Mouse (Mus musculus) right cerebral cortex, postnatal 36 days (tissue): ENCODE results near the gene Cnksr1.

Experiments
- DNase-seq, 2 experiments: peaks; one replicate each; pipeline ENCODE4 v3.0.0; 2022; ENCODE audit warnings: low spot score in 2 of 2, mixed read lengths in 1 of 2

The Cnksr1 gene

GRCm38 (mm10) chr4:134203340-134203896 is 34.8 kb downstream of the Cnksr1 start:
- DNase-seq, result no peak

GRCm38 (mm10) chr4:134202904-134203303 is 35.3 kb downstream of the Cnksr1 start, which contains the start of gene Gm7534:
Gene Gm7534, minus strand, starts transcription at chr4:134203004.
- no peak for DNase-seq

- no peak for DNase-seq
Observed at GRCm38 (mm10) chr4:134199371-134199770, 38.8 kb downstream of the Cnksr1 start.

- no peak for DNase-seq
Observed at GRCm38 (mm10) chr4:134186268-134186667, 51.9 kb downstream of the Cnksr1 start.

- DNase-seq, result no peak
Observed at GRCm38 (mm10) chr4:134185569-134185968, 52.6 kb downstream of the Cnksr1 start.

- DNase-seq, result no peak
Observed at GRCm38 (mm10) chr4:134183711-134184110, 54.5 kb downstream of the Cnksr1 start.

- no peak for DNase-seq
Observed at GRCm38 (mm10) chr4:134181825-134182224, 56.4 kb downstream of the Cnksr1 start.

- DNase-seq, result no peak
Observed at GRCm38 (mm10) chr4:134181112-134181511, 57.1 kb downstream of the Cnksr1 start.
